Mouse (Mus musculus): ENCODE measurements around the gene Id1.

Id1 gene

DNA sequence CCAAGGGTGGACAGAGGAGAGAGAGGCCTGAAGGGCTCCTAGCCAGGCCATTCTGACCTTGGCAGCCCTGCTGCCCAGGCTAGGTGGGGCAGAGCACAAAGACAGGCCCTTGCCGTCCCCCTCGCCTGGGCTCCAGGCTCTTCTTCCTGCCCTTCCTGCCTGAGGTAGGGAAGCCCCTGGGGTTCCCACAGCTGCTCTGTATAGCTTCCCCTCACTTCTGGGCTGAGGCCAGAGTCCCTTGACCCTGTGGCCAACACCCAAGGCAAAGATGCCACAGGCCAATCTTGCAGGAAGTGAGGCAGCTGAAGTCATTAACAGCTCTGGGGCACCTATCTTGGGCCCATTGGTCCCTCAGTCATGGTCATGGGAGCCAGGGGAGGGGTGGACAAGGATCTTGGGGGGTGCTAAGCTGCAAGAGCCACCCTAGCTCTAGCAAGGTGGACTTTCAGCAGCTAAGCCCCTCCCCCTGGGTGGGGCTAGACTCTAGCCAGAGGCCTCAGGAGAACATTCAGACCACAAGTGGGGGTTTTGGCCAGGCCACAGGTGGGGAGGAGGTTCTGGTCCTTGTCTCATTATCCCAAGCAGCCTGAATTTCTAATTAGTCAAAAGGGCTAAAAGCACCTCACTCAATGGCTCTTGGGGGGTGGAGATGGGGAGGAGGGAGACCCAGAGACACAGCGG, 45.1 kb downstream of the Id1 start:
- in situ Hi-C loops (cut with MboI, MseI), result loop anchor here (25.0 kb wide), 1 partner anchor 794 kb away; the partner anchor contains the start of genes Fam110a and Slc52a3

GRCm38 (mm10) chr2:152782656-152783055, 46.6 kb downstream of the Id1 start:
- in situ Hi-C loops (cut with MboI, MseI), result loop anchor here (25.0 kb wide), 1 partner anchor 795 kb away; the partner anchor contains the start of genes Fam110a and Slc52a3

GRCm38 (mm10) chr2:152783241-152783640, 47.2 kb downstream of the Id1 start:
- in situ Hi-C loops (cut with MboI, MseI), result loop anchor here (25.0 kb wide), 1 partner anchor 796 kb away; the partner anchor contains the start of genes Fam110a and Slc52a3

DNA sequence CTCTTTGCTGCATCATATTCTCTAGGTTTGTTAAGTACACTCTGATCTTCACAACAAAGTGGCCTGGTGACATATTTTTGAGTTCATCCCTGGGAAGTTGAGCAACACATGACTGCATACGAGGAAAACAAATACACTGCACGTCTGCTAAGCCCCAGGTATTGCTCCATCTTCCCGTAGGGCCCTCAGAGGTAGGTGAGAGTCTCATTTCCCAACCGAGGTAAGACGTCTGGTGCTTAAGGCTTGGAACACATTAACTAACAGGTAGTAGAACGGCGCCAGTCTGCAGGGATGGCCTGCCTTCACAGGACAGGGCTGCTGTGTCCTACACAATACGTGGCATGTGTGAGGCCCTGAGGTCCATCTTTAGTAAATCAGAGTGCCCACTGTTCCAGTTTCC, 48.6 kb downstream of the Id1 start:
- in situ Hi-C loops (cut with MboI, MseI), result loop anchor here (25.0 kb wide), 1 partner anchor 797 kb away; the partner anchor contains the start of genes Fam110a and Slc52a3

GRCm38 (mm10) chr2:152785446-152786350, 49.6 kb downstream of the Id1 start:
- in situ Hi-C loops (cut with MboI, MseI), result loop anchor here (25.0 kb wide), 1 partner anchor 798 kb away; the partner anchor contains the start of genes Fam110a and Slc52a3
